In the genomic region with DNA sequence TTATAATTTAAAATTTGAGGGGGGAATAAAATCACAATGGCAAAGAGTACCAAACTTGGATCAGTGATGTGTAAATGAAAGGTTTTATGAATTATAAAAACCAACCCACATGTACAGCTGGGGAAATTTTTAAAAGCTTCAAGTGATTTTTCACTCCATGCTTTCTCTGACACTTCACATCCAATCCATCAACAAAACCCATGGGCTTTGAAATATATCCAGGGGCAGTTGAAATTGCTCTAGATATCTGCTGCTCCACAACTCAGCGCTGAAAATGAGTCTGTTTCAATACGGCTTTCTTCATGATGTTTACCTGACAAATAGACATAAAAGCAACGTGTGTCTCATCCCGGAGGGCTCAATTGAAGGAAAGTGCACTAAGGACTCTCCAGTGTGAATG, we compare ENCODE assay signal across 16 mouse cellular contexts.
"Had no signal": no experiment of that assay in that cellular context is flagged by ENCODE, and none has a peak within 500 bp of the region (broad histone marks: within the 10 kb centered on the region; RNA-seq: fewer than 3 reads in every experiment).

No protein-coding gene starts in this region.

- H3K27ac ChIP-seq: neural tube, embryonic 12.5 days; neural tube, embryonic 13.5 days; neural tube, embryonic 15.5 days; stomach, embryonic 15.5 days; stomach, postnatal 0 days had no signal

- H3K4me2 ChIP-seq: neural tube, embryonic 12.5 days; neural tube, embryonic 13.5 days; neural tube, embryonic 15.5 days; stomach, embryonic 15.5 days had no signal

- H3K9me3 ChIP-seq: neural tube, embryonic 12.5 days; neural tube, embryonic 13.5 days; neural tube, embryonic 15.5 days; stomach, embryonic 15.5 days had no signal

- DNase-seq: right cerebral cortex, adult 18-20 months; right cerebral cortex, postnatal 14 days; right cerebral cortex, postnatal 25 days; right cerebral cortex, postnatal 4 days; spleen, adult 18-20 months; thymus, adult 18-20 months; thymus, adult 2 months; thymus, postnatal 14 days; thymus, postnatal 25 days; thymus, postnatal 36 days; thymus, postnatal 4 days had no signal

- H3K4me1 ChIP-seq: neural tube, embryonic 12.5 days; neural tube, embryonic 13.5 days; neural tube, embryonic 15.5 days; stomach, embryonic 15.5 days had no signal

- H3K4me3 ChIP-seq: neural tube, embryonic 12.5 days; neural tube, embryonic 13.5 days; neural tube, embryonic 15.5 days; stomach, embryonic 15.5 days had no signal

- H3K27me3 ChIP-seq: neural tube, embryonic 12.5 days; neural tube, embryonic 13.5 days; neural tube, embryonic 15.5 days; stomach, embryonic 15.5 days had no signal

- H3K9ac ChIP-seq: neural tube, embryonic 12.5 days; neural tube, embryonic 13.5 days; neural tube, embryonic 15.5 days; stomach, embryonic 15.5 days had no signal

- H3K36me3 ChIP-seq: neural tube, embryonic 12.5 days; neural tube, embryonic 13.5 days; neural tube, embryonic 15.5 days; stomach, embryonic 15.5 days had no signal
